Mouse (Mus musculus): ENCODE measurements around the gene Krtap2-4.

DNA sequence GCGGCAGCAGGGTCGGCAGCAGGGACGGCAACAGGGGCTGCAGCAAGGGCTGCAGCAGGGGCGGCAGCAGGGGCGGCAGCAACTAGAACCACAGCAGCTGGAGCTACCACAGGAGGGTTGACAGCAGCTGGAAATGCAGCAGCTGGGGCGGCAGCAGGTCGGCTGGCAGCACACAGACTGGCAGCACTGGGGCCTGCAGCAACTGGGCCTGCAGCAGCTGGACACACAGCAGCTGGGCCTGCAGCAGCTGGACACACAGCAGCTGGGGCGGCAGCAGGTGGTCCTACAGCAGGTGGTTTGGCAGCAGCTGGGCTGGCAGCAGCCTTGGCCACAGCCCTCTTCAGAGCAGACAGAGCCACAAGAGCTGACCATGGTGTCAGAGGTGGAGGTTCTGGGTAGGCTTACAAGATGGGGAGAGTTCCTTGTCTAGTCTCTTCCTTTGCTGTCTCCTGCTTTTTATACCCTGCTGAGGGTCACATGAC is 20.0 kb upstream of the Krtap2-4 start, which contains the start of gene Krtap4-2:
- TF ChIP-seq CTCF (conservative IDR thresholded peaks at IDR 0.05; ENCODE audit: insufficient read depth, insufficient read length, low read depth, low read length) = no peak
- TF ChIP-seq POLR2A (IDR thresholded peaks at IDR 0.05; ENCODE audit: low read depth, low read length) = no peak
